Mouse (Mus musculus) forebrain, embryonic 14.5 days (tissue): ENCODE measurements around the gene Stk38. TPM values are rescaled to one million over a fixed set of nuclear protein-coding genes. Genes with fewer than 3 reads are reported as not detected.

Experiments used
- ATAC-seq: fragments of 200-750 bp; cut with Nextera tagmentation; 2 replicates; pipeline ENCODE4 v1.8.0; 2017; ENCODE audit warnings: mild to moderate bottlenecking, moderate library complexity
- DNase-seq: peaks from one replicate; pipeline ENCODE4 v3.0.0-alpha.2; 2015; ENCODE audit warnings: low spot score
- H3K27ac ChIP-seq: fragments of 300-500 bp; sonication (generic); 2 replicates; pipeline ENCODE4 v1.5.1; 2014; ENCODE audit warnings: low read depth, mild to moderate bottlenecking, control low read depth, low read length, moderate library complexity
- H3K27me3 ChIP-seq: fragments of 300-500 bp; sonication (generic); replicated peaks from 2 replicates; pipeline ENCODE4 v1.6.1; 2014; ENCODE audit warnings: low read length, control low read depth, mixed read lengths; ENCODE audit not compliant: control insufficient read depth, insufficient read depth
- H3K36me3 ChIP-seq: fragments of 300-500 bp; sonication (generic); 2 replicates; pipeline ENCODE4 v1.6.1; 2014; ENCODE audit warnings: low read length, control low read depth; ENCODE audit not compliant: control insufficient read depth, insufficient read depth
- H3K4me1 ChIP-seq: fragments of 300-500 bp; sonication (generic); 2 replicates; pipeline ENCODE4 v1.6.1; 2014; ENCODE audit warnings: antibody characterized with exemption, low read length, control low read depth; ENCODE audit not compliant: control insufficient read depth, insufficient read depth
- H3K4me2 ChIP-seq: fragments of 300-500 bp; sonication (generic); 2 replicates; pipeline ENCODE4 v1.6.1; 2014; ENCODE audit warnings: mild to moderate bottlenecking, control low read depth, low read length
- H3K4me3 ChIP-seq: fragments of 300-500 bp; sonication (generic); 2 replicates; pipeline ENCODE4 v1.5.1; 2014; ENCODE audit warnings: low read depth, low read length, control low read depth
- H3K9ac ChIP-seq: fragments of 300-500 bp; sonication (generic); 2 replicates; pipeline ENCODE4 v1.6.1; 2014; ENCODE audit warnings: mild to moderate bottlenecking, low read length, control low read depth, moderate library complexity
- H3K9me3 ChIP-seq: fragments of 300-500 bp; sonication (generic); replicated peaks from 2 replicates; pipeline ENCODE4 v1.6.1; 2016; ENCODE audit warnings: low read length, control low read depth, mixed read lengths; ENCODE audit not compliant: control insufficient read depth
- WGBS: fragments of 180-500 bp; shearing (Covaris S2); extraction: QIAGEN DNeasy Blood & Tissue Kit; methylation state at CpG from one replicate; pipeline ENCODE4 v1.1.7; 2014; 5-methylcytosine and 5-hydroxymethylcytosine counted together
- polyA plus RNA-seq: library from polyadenylated mRNA; unstranded; fragments of >200 nt; fragmentation: Nextera tagmentation; extraction: Ambion mirVana; gene quantifications from 2 replicates; pipeline ENCODE4 v1.2.1, GENCODE M21; 2014

Stk38 gene
- polyA plus RNA-seq, 1 experiment from 2014 or later: 81.7 TPM

- Histone ChIP-seq H3K27me3 (no peaks in the 10 kb centered on the region), H3K4me2 (no peak overlapping the region), H3K4me3 (no peak overlapping the region), H3K9ac (no peak overlapping the region), H3K4me1 (no peaks in the 10 kb centered on the region), H3K9me3 (no peaks in the 10 kb centered on the region), H3K36me3 (peaks cover 71% of the 10 kb centered on the region), H3K27ac (no peak overlapping the region)
- ATAC-seq: no peak
- WGBS: 94% methylated on average over 10 of the region's 10 CpGs
- DNase-seq: no peak
Observed at GRCm38 (mm10) chr17:28961596-28961995, 46.2 kb downstream of the Stk38 start.

DNA sequence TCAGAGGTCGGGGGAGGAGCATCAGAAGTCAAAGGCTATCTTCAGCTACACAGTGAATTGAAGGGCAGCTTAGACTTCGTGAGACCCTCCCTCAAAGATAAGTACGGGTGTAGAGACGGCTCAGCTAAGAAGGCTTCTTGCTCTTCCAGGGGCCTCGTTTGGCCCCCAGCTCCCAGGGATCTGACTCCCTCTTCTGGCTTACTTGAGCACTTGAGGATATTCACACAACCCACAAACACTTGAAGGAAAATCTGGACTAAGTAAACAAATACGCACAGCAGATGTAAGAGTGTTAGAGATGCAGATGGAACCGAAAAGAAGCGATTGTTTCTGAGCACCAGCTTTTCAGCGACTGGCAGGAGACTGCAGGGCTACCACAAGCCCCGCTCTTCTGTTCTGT, 47.2 kb downstream of the Stk38 start:
- Histone ChIP-seq H3K4me3 (no peak overlapping the region), H3K4me1 (no peaks in the 10 kb centered on the region), H3K4me2 (no peak overlapping the region), H3K9me3 (no peaks in the 10 kb centered on the region), H3K36me3 (peaks cover 61% of the 10 kb centered on the region), H3K9ac (no peak overlapping the region), H3K27ac (no peak overlapping the region; the same call in 1 of the 2 replicates), H3K27me3 (no peaks in the 10 kb centered on the region)
- no peak for DNase-seq
- WGBS: 81% methylated on average over 10 of the region's 10 CpGs
- no peak for ATAC-seq

- Histone ChIP-seq H3K36me3 (peaks cover 8% of the 10 kb centered on the region; the same call in 1 of the 2 replicates), H3K27ac (no peak overlapping the region), H3K4me2 (0 out of 2 replicates have a peak overlapping the region, but pooled peaks have one; percentile 94), H3K9me3 (no peaks in the 10 kb centered on the region), H3K4me3 (0 out of 2 replicates have a peak overlapping the region, but pooled peaks have one; percentile 76), H3K9ac (no peak overlapping the region), H3K27me3 (no peaks in the 10 kb centered on the region), H3K4me1 (peaks cover 17% of the 10 kb centered on the region)
- no peak for DNase-seq
- no peak for ATAC-seq
- 98% methylated on average over 9 of the region's 9 CpGs for WGBS
Observed at GRCm38 (mm10) chr17:28954416-28954815, 53.4 kb downstream of the Stk38 start.

DNA sequence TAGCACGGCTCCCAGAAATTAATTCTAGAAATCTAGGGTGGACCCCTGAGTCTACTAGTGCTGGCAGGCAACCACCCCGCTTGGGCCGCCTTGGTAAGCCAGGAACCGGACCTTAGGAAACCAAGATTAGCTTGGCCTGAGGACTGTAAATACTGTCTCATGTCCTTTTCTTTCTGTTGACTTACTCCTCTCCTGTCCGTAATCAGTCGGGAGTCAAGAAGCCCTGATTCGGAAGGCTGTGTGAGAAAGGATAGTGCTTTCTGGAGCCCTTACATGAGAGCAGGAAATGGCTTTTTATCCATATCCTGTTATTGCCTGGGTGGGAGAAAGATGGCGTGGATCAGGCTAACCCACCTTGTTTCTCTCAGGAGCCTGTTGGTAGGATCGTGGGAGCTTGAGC, 54.5 kb downstream of the Stk38 start:
- Histone ChIP-seq H3K4me1 (peaks cover 17% of the 10 kb centered on the region), H3K4me2 (peak overlapping the region; percentile 94), H3K27me3 (no peaks in the 10 kb centered on the region), H3K9me3 (no peaks in the 10 kb centered on the region), H3K27ac (0 out of 2 replicates have a peak overlapping the region, but pooled peaks have one; percentile 21), H3K9ac (peak overlapping the region; percentile 93), H3K4me3 (peak overlapping the region; percentile 76), H3K36me3 (0 out of 2 replicates have a peak, but pooled peaks cover 2% of the 10 kb centered on the region)
- WGBS: 29% methylated on average over 9 of the region's 9 CpGs
- no peak for ATAC-seq
- DNase-seq: no peak

DNA sequence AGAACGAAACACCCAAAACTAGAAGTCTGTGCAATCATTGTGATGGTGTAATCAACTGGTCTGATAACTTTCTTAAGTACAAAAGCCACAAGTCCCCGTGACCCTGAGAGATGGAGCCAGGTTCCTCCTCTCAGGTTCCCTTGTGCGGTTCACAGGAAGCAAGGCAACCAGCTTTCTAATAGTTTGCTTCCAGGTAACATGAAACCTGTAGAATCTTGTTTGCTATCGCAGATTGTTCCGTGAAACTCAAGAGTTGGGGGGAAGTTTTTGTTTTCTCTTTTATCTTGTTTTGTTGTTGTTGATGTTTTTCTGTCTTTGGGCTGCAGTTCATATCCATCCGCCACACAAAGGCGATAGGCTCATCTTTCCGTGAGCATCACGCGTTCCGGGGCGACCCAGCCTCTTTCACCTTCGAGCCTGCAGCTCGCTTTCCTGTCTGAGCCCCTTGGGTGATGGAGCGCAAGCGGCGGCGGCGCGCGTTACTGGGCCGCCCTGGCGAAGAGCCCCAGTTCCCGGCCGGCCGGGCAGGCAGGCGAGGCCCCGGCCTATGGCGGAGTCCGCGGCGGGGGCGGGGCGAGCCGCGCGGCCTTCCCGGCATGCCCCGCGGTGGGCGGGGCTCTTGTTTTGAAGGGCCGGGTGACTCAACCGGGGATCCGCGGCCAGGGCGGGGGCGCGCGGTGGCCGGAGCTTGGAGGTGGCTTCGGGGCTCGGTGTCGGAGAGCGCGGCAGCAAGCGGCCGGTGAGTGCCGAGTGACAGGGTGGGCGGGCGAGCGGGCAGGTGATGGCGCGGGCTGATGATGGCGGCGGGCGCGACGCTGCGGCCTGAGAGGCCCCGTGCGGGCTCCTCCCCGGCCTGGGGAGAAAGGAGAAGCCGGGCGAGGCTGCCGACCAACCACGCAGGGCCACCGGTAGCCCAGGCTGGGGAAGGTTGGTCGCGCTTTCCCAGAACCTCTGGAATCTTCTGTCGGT, 55.7 kb downstream of the Stk38 start, which contains the start of gene Kctd20:
TSS of gene Kctd20 (plus strand) at position 120 of the 969 bp plus-strand sequence.
- H3K4me3 ChIP-seq: peak within 1 kb of the TSS; percentile 76
- peak within 1 kb of the TSS; percentile 93 for H3K9ac ChIP-seq
- H3K27ac ChIP-seq: peak within 1 kb of the TSS; percentile 98
- peak within 1 kb of the TSS; percentile 94 for H3K4me2 ChIP-seq
- no peaks in the 10 kb centered on the region for H3K36me3 ChIP-seq
- WGBS: under 1% methylated on average over 55 of the region's 80 CpGs
- H3K27me3 ChIP-seq: no peaks in the 10 kb centered on the region
- ATAC-seq: peak; percentile 95
- H3K4me1 ChIP-seq: peaks cover 17% of the 10 kb centered on the region
- peak; percentile 94 for DNase-seq
- H3K9me3 ChIP-seq: no peaks in the 10 kb centered on the region

GRCm38 (mm10) chr17:28950751-28951150, 57.0 kb downstream of the Stk38 start:
- H3K4me1 ChIP-seq: peaks cover 17% of the 10 kb centered on the region
- 73% methylated on average over 4 of the region's 4 CpGs for WGBS
- no peaks in the 10 kb centered on the region for H3K27me3 ChIP-seq
- no peak overlapping the region for H3K4me2 ChIP-seq
- ATAC-seq: no peak
- no peak overlapping the region for H3K4me3 ChIP-seq
- H3K9me3 ChIP-seq: no peaks in the 10 kb centered on the region
- no peaks in the 10 kb centered on the region for H3K36me3 ChIP-seq
- DNase-seq: no peak
- H3K27ac ChIP-seq: no peak overlapping the region
- H3K9ac ChIP-seq: no peak overlapping the region

- Histone ChIP-seq H3K4me2 (no peak overlapping the region), H3K4me1 (peaks cover 11% of the 10 kb centered on the region), H3K4me3 (no peak overlapping the region), H3K27me3 (no peaks in the 10 kb centered on the region), H3K27ac (no peak overlapping the region), H3K36me3 (no peaks in the 10 kb centered on the region), H3K9me3 (no peaks in the 10 kb centered on the region), H3K9ac (no peak overlapping the region)
- ATAC-seq (no peak), DNase-seq (no peak)
- WGBS: 81% methylated on average over 4 of the region's 4 CpGs
Observed at GRCm38 (mm10) chr17:28948661-28949060, 59.1 kb downstream of the Stk38 start.

DNA sequence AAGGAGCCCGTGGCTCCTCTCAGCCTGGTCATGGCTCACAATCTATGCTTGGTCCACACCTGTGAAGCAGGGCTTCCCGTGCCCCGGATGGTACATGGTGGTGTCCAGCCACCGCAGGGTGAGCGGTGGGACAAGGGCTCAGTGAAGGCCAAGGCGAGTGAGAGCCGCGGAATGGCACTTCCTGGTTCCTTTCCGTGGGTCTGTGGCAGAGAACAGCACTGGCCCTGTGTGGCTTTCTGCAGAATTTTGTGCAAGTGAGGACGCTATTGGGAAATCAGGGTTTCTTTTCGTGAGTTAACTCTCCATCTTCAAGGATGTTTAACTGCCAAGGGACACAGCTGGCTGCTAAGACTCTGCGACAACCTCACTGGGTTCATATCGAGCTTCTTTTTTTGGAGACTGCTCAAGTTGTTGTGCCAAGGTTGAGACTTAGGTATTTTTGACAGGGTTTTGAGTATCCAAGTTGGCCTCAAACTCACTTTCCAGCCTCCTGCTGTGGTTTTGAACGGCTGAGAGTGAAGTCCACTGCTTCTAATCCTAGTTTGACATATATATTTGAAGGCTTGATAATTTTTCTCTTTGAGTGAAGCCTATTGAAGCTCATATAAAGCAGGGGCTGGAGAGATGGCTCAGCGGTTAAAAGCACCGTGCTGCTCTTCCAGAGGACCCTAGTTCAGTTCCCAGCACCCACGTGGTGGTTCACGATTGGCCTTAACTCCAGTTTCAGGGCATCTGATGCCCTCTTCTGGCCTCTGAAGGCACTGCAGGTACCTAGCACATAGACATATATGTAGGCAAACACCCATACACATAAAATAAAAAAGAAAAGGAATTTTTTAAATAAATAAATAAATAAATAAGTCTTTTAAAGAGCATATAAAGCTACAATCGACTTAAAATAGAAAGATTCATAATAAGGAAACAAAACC, 60.5 kb downstream of the Stk38 start:
- ATAC-seq (no peak), DNase-seq (no peak)
- no peak overlapping the region for H3K27ac ChIP-seq
- no peaks in the 10 kb centered on the region for H3K36me3 ChIP-seq
- WGBS: 92% methylated on average over 19 of the region's 19 CpGs
- no peak overlapping the region for H3K9ac ChIP-seq
- H3K4me2 ChIP-seq: no peak overlapping the region
- 0 out of 2 replicates have a peak, but pooled peaks cover 4% of the 10 kb centered on the region for H3K4me1 ChIP-seq
- H3K27me3 ChIP-seq: no peaks in the 10 kb centered on the region
- H3K4me3 ChIP-seq: no peak overlapping the region
- H3K9me3 ChIP-seq: no peaks in the 10 kb centered on the region
